Mouse (Mus musculus) heart, postnatal 0 days (tissue): ENCODE measurements at regions not wholly inside any gene's neighbourhood (a gene's known extent, or its start where the extent isn't known, plus 50 kb on each side); places are given as distances from the start of the nearest gene placed in this dataset.
A peak's percentile ranks its signal among the peaks of the same experiment; 100 is the strongest.

ENCODE experiments used
- ATAC-seq: fragments of 200-750 bp; cut with Nextera tagmentation; 2 replicates; pipeline ENCODE4 v1.8.0; 2017; ENCODE audit warnings: low read depth, moderate number of reproducible peaks, moderate library complexity; ENCODE audit not compliant: insufficient read depth
- DNase-seq: peaks from one replicate; pipeline ENCODE4 v3.0.0-alpha.2; 2016; ENCODE audit warnings: low spot score
- H3K27ac ChIP-seq: fragments of 300-500 bp; sonication (generic); 2 replicates; pipeline ENCODE4 v1.5.1; 2014; ENCODE audit warnings: low read depth, mild to moderate bottlenecking
- H3K27me3 ChIP-seq: fragments of 300-500 bp; sonication (generic); 2 replicates; pipeline ENCODE4 v1.6.1; 2014; ENCODE audit warnings: low read length, mixed read lengths; ENCODE audit not compliant: control insufficient read depth, insufficient read depth
- H3K36me3 ChIP-seq: fragments of 300-500 bp; sonication (generic); replicated peaks from 2 replicates; pipeline ENCODE4 v1.6.1; 2014; ENCODE audit warnings: low read length, mixed read lengths; ENCODE audit not compliant: control insufficient read depth, insufficient read depth
- H3K4me1 ChIP-seq: fragments of 300-500 bp; sonication (generic); 2 replicates; pipeline ENCODE4 v1.6.1; 2014; ENCODE audit warnings: antibody characterized with exemption; ENCODE audit not compliant: control insufficient read depth, insufficient read depth
- H3K4me2 ChIP-seq: fragments of 300-500 bp; sonication (generic); 2 replicates; pipeline ENCODE4 v1.6.1; 2014; ENCODE audit warnings: low read depth, mild to moderate bottlenecking, low read length, moderate library complexity
- H3K4me3 ChIP-seq: fragments of 300-500 bp; sonication (generic); 2 replicates; pipeline ENCODE4 v1.5.1; 2014; ENCODE audit warnings: low read depth, low read length
- H3K9ac ChIP-seq: fragments of 300-500 bp; sonication (generic); replicated peaks from 2 replicates; pipeline ENCODE4 v1.6.1; 2014; ENCODE audit warnings: low read depth, low read length, mixed read lengths
- H3K9me3 ChIP-seq: fragments of 300-500 bp; sonication (generic); replicated peaks from 2 replicates; pipeline ENCODE4 v1.6.1; 2016; ENCODE audit warnings: low read length; ENCODE audit not compliant: control insufficient read depth
- CTCF ChIP-seq: IDR thresholded peaks from 2 replicates; pipeline ENCODE4 v1.5.1; 2016; ENCODE audit warnings: antibody characterized with exemption, control low read depth, low read depth
- EP300 ChIP-seq: IDR thresholded peaks from 2 replicates; pipeline ENCODE4 v1.6.1; 2016; ENCODE audit warnings: antibody characterized with exemption, low read depth
- WGBS: fragments of 180-500 bp; shearing (Covaris S2); extraction: QIAGEN DNeasy Blood & Tissue Kit; methylation state at CpG from one replicate; pipeline ENCODE4 v1.1.7; 2014; 5-methylcytosine and 5-hydroxymethylcytosine counted together

DNA sequence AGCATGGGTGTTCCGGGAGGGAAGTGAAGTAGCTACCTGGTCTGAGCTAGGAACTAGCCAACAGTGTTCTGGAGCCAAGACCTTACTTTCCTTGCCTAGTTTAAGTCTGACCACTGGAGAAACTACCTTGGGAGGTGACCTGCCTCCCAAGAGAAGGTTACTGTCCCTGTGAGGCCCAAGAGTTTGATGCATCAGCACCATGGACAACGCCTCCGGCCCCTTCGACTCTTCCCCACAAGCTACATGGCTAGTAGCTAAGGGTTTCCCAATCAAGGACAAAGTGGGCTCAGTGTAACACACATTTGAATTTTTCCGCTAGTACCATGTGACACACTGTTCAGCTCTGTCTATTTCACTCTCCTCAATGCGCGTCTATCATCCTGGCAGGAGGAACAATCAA is 171.7 kb upstream of the Zdhhc25 start:
- Histone ChIP-seq H3K4me3 (no peak overlapping the region), H3K27me3 (no peaks in the 10 kb centered on the region), H3K9me3 (peaks cover 33% of the 10 kb centered on the region), H3K9ac (no peak overlapping the region), H3K4me1 (no peaks in the 10 kb centered on the region), H3K4me2 (no peak overlapping the region), H3K36me3 (no peaks in the 10 kb centered on the region), H3K27ac (no peak overlapping the region)
- WGBS, result 67% methylated on average over 7 of the region's 7 CpGs
- TF ChIP-seq EP300, result no peak
- no peak for TF ChIP-seq CTCF
- ATAC-seq, result no peak
- no peak for DNase-seq

DNA sequence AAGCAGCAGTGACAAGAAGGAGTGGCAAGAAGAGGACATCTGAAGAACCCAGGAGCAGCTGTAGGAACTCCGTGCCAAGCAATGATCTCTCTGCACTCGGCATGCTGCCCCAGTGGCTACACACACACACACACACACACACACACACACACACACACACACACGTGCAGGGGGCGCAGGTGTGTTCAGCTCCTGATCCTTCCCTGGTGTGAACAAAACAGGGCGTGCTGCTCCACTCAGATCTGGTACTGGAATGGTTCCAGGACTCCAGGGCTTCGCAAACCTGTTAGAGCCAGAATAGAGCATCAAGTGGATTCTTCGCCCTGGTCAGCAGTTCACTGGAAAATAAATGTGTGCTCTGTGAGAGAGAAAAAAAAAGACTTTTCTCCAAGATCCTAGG is 169.2 kb upstream of the Zdhhc25 start:
- H3K4me1 ChIP-seq, result no peaks in the 10 kb centered on the region
- 79% methylated on average over 7 of the region's 7 CpGs for WGBS
- no peaks in the 10 kb centered on the region for H3K27me3 ChIP-seq
- H3K27ac ChIP-seq, result no peak overlapping the region
- no peak for DNase-seq
- H3K4me2 ChIP-seq, result no peak overlapping the region
- H3K9me3 ChIP-seq, result peaks cover 27% of the 10 kb centered on the region
- no peak overlapping the region for H3K9ac ChIP-seq
- no peak for ATAC-seq
- H3K36me3 ChIP-seq, result no peaks in the 10 kb centered on the region
- TF ChIP-seq CTCF, result no peak
- no peak for TF ChIP-seq EP300
- H3K4me3 ChIP-seq, result no peak overlapping the region

DNA sequence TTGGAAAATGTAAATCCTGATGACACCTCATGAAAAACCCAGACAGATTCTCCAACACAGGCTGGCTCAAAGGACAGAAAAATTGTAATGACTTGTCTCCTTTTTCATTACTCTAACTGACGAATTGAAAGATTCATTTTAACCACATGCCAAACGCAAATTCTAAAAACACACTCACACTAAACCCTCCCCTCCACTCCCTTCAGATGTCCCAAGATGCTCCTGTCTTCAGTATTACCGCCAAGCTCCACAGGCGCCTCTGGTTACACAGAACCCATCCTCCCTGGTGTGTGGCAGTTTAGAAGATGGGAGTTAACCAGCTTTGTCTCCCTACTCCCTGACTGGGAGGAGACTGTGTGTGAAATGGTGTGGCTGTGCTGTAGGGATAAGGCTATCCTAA is 151.8 kb upstream of the Zdhhc25 start:
- H3K4me3 ChIP-seq, result no peak overlapping the region
- H3K27ac ChIP-seq, result no peak overlapping the region
- H3K36me3 ChIP-seq, result no peaks in the 10 kb centered on the region
- H3K4me1 ChIP-seq, result no peaks in the 10 kb centered on the region
- no peak overlapping the region for H3K4me2 ChIP-seq
- no peaks in the 10 kb centered on the region for H3K9me3 ChIP-seq
- DNase-seq, result no peak
- ATAC-seq, result no peak
- TF ChIP-seq EP300 (no peak), CTCF (no peak)
- 60% methylated on average over 4 of the region's 4 CpGs for WGBS
- no peak overlapping the region for H3K9ac ChIP-seq
- no peaks in the 10 kb centered on the region for H3K27me3 ChIP-seq

DNA sequence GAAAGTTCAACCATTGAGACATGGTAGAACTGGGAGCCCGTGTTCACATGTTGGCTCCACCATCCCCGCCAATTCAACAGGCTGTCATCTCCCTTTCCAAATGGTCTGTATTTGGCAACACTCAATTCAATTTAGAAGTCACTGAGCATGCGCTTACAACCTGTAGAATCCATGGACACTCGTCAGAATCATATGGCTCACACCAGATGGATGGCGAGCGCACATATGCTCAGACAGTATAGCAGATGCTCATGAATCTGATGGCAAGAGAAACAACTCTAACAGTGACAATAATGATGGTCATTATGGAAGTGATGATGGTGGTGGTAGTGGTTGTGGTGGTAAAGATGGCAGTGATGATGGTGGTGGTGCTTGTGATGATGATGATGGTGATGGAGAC is 148.9 kb upstream of the Zdhhc25 start:
- 80% methylated on average over 6 of the region's 6 CpGs for WGBS
- H3K27me3 ChIP-seq, result no peaks in the 10 kb centered on the region
- H3K27ac ChIP-seq, result no peak overlapping the region
- no peak overlapping the region for H3K9ac ChIP-seq
- H3K9me3 ChIP-seq, result no peaks in the 10 kb centered on the region
- no peak for ATAC-seq
- no peak for TF ChIP-seq CTCF
- no peak for TF ChIP-seq EP300
- DNase-seq, result no peak
- no peaks in the 10 kb centered on the region for H3K4me1 ChIP-seq
- no peak overlapping the region for H3K4me3 ChIP-seq
- no peak overlapping the region for H3K4me2 ChIP-seq
- no peaks in the 10 kb centered on the region for H3K36me3 ChIP-seq

DNA sequence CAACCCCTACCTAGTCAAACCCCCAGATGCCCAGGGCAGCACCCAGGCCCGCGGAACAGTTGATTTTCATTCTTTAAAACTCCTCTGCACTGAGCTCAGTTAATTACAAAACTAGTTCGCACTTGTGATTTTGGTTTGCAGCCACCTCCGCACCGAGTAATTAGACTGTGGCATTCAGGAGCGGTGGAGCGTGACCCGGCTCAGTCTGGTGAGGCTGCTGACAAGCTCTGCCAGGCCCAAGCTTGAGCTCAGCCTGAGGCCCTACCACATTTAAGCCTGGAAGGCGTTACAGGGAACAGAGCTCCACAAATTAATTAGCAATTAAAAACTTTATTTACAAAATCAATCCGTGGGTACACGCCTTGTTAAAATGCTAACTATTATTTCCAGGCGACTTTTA is 132.0 kb upstream of the Zdhhc25 start:
- Histone ChIP-seq H3K27me3 (no peaks in the 10 kb centered on the region), H3K4me1 (no peaks in the 10 kb centered on the region), H3K27ac (no peak overlapping the region), H3K9me3 (no peaks in the 10 kb centered on the region), H3K4me2 (no peak overlapping the region), H3K36me3 (no peaks in the 10 kb centered on the region), H3K9ac (no peak overlapping the region), H3K4me3 (no peak overlapping the region)
- DNase-seq (no peak), ATAC-seq (no peak)
- WGBS, result 72% methylated on average over 12 of the region's 12 CpGs
- no peak for TF ChIP-seq CTCF

DNA sequence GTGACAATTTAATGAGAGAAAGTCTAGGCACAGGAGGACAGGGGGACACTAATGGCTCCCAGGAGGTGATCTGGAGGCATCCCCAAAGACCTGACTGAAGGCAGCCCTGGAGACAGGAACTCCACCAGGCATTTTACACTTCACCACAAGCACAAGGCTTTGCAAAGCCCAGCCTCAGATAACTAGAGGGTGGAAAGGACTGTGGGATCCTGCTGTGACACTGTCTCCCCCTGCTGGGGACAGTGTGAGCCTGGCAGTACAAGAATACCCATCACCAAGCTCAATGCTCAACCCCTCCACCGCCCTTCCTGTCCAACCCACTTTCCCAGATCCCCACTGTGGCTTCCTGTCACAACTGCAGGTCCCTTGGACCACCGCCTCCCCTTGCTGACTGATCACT is 131.3 kb upstream of the Zdhhc25 start:
- no peak overlapping the region for H3K27ac ChIP-seq
- H3K9me3 ChIP-seq, result no peaks in the 10 kb centered on the region
- WGBS, result 14% methylated on average over 2 of the region's 2 CpGs
- no peak overlapping the region for H3K4me3 ChIP-seq
- no peak overlapping the region for H3K9ac ChIP-seq
- TF ChIP-seq CTCF (peak; percentile 37; the same call in 1 of the 2 replicates), EP300 (no peak)
- DNase-seq, result no peak
- H3K4me1 ChIP-seq, result no peaks in the 10 kb centered on the region
- no peaks in the 10 kb centered on the region for H3K27me3 ChIP-seq
- ATAC-seq, result no peak
- no peaks in the 10 kb centered on the region for H3K36me3 ChIP-seq
- H3K4me2 ChIP-seq, result no peak overlapping the region
